Mouse (Mus musculus) intestine, embryonic 15.5 days (tissue): ENCODE measurements around the gene Slc29a3. TPM values are rescaled to one million over a fixed set of nuclear protein-coding genes. Genes with fewer than 3 reads are reported as not detected.

Experiments used
- ATAC-seq: fragments of 200-750 bp; cut with Nextera tagmentation; 2 replicates; pipeline ENCODE4 v1.8.0; 2017; ENCODE audit warnings: moderate TSS enrichment, moderate library complexity
- H3K27ac ChIP-seq: fragments of 300-500 bp; sonication (generic); 2 replicates; pipeline ENCODE4 v1.5.1; 2015; ENCODE audit warnings: mild to moderate bottlenecking, inconsistent platforms
- H3K27me3 ChIP-seq: fragments of 300-500 bp; sonication (generic); replicated peaks from 2 replicates; pipeline ENCODE4 v1.6.1; 2015; ENCODE audit warnings: inconsistent platforms
- H3K36me3 ChIP-seq: fragments of 300-500 bp; sonication (generic); 2 replicates; pipeline ENCODE4 v1.6.1; 2015; ENCODE audit warnings: inconsistent platforms
- H3K4me1 ChIP-seq: fragments of 300-500 bp; sonication (generic); replicated peaks from 2 replicates; pipeline ENCODE4 v1.6.1; 2015; ENCODE audit warnings: inconsistent platforms
- H3K4me2 ChIP-seq: fragments of 300-500 bp; sonication (generic); replicated peaks from 2 replicates; pipeline ENCODE4 v1.6.1; 2015; ENCODE audit warnings: mild to moderate bottlenecking, inconsistent platforms
- H3K4me3 ChIP-seq: fragments of 300-500 bp; sonication (generic); replicated peaks from 2 replicates; pipeline ENCODE4 v1.5.1; 2015; ENCODE audit warnings: inconsistent platforms
- H3K9ac ChIP-seq: fragments of 300-500 bp; sonication (generic); 2 replicates; pipeline ENCODE4 v1.6.1; 2015; ENCODE audit warnings: inconsistent platforms
- H3K9me3 ChIP-seq: fragments of 300-500 bp; sonication (generic); 2 replicates; pipeline ENCODE4 v1.6.1; 2016; ENCODE audit warnings: inconsistent platforms
- whole genome bisulfite sequencing: fragments of 180-500 bp; shearing (Covaris S2); methylation state at CpG from one replicate; pipeline ENCODE4 v1.1.7; 2015; 5-methylcytosine and 5-hydroxymethylcytosine counted together
- polyA plus RNA-seq: library from polyadenylated mRNA; unstranded; fragments of >200 nt; fragmentation: Nextera tagmentation; extraction: Ambion mirVana; gene quantifications from 2 replicates; pipeline ENCODE4 v1.2.1, GENCODE M21; 2015

Slc29a3 gene
- polyA plus RNA-seq, result 9.1 and 11.1 TPM in 2 replicates

DNA sequence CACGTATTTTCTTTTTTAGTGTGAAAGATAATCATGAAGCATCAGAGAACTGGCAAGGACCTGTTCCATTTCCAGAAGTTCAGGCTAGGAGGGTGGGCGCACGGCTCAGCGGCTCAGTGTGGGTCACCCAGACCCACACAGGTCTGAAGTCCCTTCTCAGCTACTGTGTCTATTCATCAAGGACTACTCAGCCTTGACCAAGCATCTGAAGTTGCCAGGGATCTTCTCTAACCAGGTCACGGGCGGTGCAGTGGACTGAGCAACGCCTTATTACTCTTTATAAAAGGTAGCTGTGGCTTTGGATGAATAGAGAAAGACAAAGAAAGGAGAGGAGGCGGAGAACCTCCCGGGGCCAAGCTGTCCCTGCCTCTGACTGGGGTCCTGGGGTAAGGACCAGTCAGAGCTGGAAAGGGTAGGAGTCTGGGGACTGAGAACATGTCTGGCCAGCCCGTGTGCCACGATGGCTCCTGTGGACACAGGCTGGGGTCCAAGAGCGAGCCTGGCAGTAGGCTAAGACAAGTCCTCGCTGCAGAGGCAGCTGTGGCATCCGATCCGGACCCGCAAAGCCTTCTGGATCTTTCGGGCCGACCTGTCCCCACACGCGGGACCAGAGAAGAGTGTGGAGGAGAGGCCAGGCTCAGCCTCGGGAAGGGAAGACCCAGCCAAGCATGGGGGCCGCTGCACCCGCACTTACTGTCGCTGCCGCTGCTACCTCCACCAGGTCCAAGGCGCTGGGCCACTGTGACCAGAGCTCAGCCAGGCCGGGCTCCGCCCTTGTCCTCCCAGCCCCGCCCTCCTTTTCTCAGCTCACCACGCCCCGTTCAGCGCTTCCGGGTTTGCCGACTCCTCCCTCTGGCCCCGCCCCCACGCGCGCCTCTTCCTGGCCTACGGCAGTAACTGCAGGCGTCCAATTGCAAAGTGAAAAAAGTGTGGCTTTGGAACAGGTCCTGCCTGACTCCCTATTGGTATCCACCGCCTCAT lies at the start of gene Slc29a3:
Gene Slc29a3, minus strand, starts transcription at position 755 of the 981 bp plus-strand sequence.
- no peaks in the 10 kb centered on the region for H3K9me3 ChIP-seq
- peak within 1 kb of the TSS; percentile 73 for H3K9ac ChIP-seq
- ATAC-seq, result peak; percentile 99

DNA sequence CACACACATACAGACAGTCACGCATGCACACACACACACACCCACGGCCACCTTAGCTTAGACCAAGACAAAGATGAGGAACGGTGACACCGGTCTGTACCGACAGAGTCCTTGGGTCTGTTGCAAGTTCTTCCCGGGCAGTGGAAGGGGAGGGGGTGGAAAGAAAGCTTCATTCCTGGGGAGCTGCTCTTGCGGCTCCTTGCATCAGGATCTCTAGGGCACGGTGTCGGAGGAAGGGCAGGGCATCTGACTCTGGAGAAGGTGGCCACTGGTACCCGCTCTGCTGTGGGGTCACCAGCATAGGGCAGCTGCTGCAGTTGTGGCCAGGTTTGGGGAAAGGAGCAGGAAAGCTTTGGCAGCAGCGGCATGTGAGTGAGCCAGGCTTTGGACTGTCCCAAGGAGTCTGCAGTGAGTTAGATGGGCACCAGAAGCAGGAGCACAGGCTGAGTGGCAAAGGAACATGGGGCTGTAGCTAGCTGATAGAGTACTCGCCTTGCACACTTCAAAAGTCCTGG lies 49.4 kb upstream of the Slc29a3 start:
- 62% methylated on average over 12 of the region's 12 CpGs for WGBS
- no peak overlapping the region for H3K9ac ChIP-seq
- no peak for ATAC-seq

More for the DNA sequence above, at the start of gene Slc29a3:
- 9% methylated on average over 41 of the region's 41 CpGs for WGBS
- Histone ChIP-seq H3K4me2 (peak within 1 kb of the TSS; percentile 87), H3K4me3 (peak within 1 kb of the TSS; percentile 58), H3K27ac (peak within 1 kb of the TSS; percentile 59), H3K36me3 (no peaks in the 10 kb centered on the region), H3K27me3 (no peaks in the 10 kb centered on the region), H3K4me1 (peaks cover 9% of the 10 kb centered on the region)

DNA sequence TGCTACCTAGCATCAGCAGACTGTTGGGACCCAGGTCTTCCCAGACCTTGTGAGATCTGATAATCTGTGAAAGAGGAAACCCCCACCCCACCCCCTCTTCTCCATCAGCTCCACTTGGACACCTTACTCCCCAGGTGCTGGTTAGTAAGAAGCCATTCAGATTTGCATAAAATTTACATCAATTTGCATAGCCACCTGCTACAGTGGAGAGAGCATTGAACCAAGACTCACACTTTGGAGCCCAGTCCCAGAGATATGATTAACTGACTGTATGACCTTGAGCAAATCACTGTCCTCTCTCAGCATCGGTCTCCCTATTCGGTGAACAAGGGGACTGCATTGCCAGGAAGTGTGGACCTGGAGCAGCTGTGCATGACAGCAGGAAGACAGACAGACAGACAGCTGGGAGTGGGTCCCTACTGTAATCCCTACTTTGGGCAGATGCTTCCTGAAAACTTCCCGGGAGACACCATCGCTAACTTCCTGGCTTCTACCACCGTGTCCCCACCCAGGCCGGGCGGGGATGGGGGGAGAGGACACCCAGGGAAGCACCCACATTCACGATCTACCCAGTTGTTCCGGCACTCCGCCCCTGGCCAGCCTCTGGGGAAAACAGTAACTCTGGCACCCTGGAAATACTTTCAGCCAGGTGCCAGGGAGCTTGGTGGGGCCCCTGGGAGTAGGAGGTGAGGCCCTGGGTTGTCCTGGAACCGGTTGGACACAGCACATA lies 48.7 kb upstream of the Slc29a3 start:
- H3K36me3 ChIP-seq, result no peaks in the 10 kb centered on the region
- H3K27me3 ChIP-seq, result no peaks in the 10 kb centered on the region; the same call in 1 of the 2 replicates
- no peak for ATAC-seq
- no peaks in the 10 kb centered on the region for H3K9me3 ChIP-seq
- H3K4me1 ChIP-seq, result peaks cover 55% of the 10 kb centered on the region
- no peak overlapping the region for H3K27ac ChIP-seq
- H3K9ac ChIP-seq, result no peak overlapping the region
- H3K4me2 ChIP-seq, result no peak overlapping the region
- WGBS, result 38% methylated on average over 11 of the region's 11 CpGs
- no peak overlapping the region for H3K4me3 ChIP-seq

More for the DNA sequence above, 49.4 kb upstream of the Slc29a3 start:
- Histone ChIP-seq H3K4me3 (no peak overlapping the region), H3K27me3 (no peaks in the 10 kb centered on the region; the same call in 1 of the 2 replicates), H3K27ac (no peak overlapping the region), H3K36me3 (no peaks in the 10 kb centered on the region), H3K4me2 (no peak overlapping the region), H3K4me1 (peaks cover 55% of the 10 kb centered on the region), H3K9me3 (no peaks in the 10 kb centered on the region)

DNA sequence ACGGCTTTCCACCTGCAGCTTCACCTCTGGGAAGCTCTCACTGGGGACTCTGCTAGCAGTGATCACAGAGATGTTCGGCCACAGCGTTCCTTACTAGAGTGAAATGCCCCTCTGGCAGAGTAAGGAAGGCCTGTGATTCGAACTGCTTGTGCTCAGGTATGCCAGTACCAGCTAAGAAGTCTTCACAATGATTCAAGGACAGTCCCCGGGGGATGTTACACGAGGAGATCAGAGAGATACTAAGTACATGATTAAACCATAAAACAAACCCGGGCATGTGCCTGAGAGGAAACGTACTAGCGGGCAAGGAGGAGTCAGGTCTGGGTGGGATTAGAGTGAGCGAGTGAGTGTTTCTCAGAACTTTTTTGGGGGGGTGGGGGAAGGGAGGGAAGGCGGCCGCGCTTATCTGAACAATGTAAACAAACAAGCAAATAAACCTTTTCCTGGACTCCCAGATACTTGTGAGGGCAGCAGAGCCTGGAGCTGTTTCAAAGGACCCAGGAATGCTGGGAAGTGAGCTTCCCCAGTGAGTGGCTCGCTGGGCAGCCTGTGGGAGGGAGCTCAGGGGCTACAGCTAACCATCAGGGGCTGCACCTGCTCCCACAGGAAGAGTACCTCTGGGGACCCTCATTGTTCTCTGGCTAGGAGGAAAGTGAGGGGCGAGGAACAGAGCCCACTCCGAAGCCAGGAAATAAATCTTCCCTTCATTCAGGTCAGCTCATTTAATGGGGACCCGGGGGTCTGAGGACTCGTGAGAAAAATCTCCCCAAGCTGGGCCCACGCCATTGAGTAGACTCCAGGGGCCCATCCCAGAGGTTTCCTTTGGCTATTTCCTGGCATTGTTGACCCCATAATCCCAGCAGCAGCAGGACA lies 47.9 kb upstream of the Slc29a3 start:
- 19% methylated on average over 19 of the region's 19 CpGs for WGBS
- Histone ChIP-seq H3K27ac (0 out of 2 replicates have a peak overlapping the region, but pooled peaks have one; percentile 3), H3K4me3 (no peak overlapping the region), H3K36me3 (no peaks in the 10 kb centered on the region), H3K9me3 (no peaks in the 10 kb centered on the region), H3K27me3 (no peaks in the 10 kb centered on the region; the same call in 1 of the 2 replicates), H3K4me1 (peaks cover 50% of the 10 kb centered on the region), H3K9ac (no peak overlapping the region), H3K4me2 (no peak overlapping the region)
- no peak for ATAC-seq

DNA sequence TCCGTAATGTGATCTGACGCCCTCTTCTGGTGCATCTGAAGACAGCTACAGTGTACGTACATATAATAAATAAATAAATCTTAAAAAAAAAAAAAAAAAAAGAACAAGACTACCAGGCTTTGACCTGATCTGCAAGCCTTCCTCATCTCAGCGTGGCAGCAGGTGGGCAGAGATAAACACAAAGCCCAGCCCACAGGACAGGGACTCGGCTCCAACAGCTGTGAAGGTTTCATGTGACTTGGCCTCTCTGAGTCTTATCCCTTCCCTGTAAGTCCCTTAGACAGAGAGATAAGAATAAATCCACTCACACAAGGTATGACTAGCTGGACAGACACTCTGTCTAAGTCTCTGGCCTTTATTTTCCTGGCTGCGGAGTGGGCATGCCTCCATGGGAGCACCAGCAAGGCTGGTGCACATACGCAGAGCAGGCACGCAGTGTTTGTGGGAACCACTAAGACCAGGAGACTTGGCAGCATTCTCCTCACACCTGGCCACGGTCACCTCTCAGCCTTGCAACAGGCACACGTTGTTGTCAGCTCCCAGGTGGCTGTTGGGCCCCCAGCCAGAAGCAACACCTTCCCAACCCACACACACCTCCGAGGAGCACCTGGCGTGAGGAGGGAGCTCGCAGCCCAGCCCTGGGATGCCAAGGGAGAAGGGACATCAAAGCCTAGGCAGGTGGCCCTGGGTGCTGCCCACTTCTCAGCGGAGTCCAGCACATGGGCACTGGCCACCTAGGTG lies 45.3 kb upstream of the Slc29a3 start:
- Histone ChIP-seq H3K9me3 (no peaks in the 10 kb centered on the region), H3K9ac (no peak overlapping the region), H3K36me3 (no peaks in the 10 kb centered on the region), H3K27ac (no peak overlapping the region), H3K4me3 (no peak overlapping the region), H3K4me2 (no peak overlapping the region), H3K27me3 (no peaks in the 10 kb centered on the region; the same call in 1 of the 2 replicates), H3K4me1 (peaks cover 61% of the 10 kb centered on the region)
- WGBS, result 75% methylated on average over 14 of the region's 14 CpGs
- no peak for ATAC-seq

DNA sequence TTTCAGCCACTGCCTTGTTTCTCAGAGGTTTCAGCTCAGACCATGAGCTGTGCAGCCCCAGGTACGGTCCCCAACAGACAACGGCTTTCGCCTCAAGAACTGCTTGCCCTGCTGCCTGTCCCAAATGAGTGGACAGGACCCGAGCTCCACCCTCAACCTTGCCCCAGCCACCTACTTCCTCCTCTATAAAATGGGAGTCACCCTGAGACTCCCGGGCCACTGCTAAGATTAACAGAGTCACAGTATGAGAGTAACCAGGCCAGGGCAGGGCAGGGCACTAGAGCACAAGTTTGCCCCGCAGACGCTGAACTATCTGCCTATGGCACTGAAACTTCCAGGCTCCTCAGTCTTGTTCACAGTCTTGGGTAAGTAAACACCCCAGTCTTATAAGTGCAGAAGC lies 43.9 kb upstream of the Slc29a3 start:
- WGBS, result 66% methylated on average over 7 of the region's 7 CpGs
- Histone ChIP-seq H3K36me3 (no peaks in the 10 kb centered on the region), H3K27me3 (no peaks in the 10 kb centered on the region; the same call in 1 of the 2 replicates), H3K4me1 (peaks cover 64% of the 10 kb centered on the region), H3K27ac (no peak overlapping the region), H3K9me3 (no peaks in the 10 kb centered on the region), H3K4me3 (no peak overlapping the region), H3K9ac (no peak overlapping the region), H3K4me2 (no peak overlapping the region)
- ATAC-seq, result no peak

DNA sequence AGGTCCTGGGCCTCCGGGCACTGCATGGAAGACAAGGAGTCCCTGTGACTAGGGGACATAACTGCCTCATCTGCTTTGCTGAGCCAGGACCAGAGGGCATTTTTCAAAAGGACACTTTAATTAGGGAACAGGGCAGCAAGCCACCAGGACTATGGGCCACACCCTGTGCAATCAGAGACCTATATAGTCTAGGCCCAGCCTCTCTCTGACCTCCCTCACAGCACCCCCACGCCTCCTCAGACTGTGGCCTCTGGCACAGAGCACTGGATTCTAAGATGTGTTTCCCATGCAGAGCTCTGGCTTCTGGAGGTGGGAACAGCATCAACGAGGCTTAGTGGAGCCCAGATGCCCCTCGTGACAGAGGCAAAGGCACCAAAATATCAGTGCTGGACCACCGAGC lies 43.4 kb upstream of the Slc29a3 start:
- Histone ChIP-seq H3K9me3 (no peaks in the 10 kb centered on the region), H3K27me3 (no peaks in the 10 kb centered on the region; the same call in 1 of the 2 replicates), H3K4me1 (peaks cover 60% of the 10 kb centered on the region), H3K9ac (no peak overlapping the region), H3K27ac (no peak overlapping the region), H3K4me3 (no peak overlapping the region), H3K4me2 (no peak overlapping the region), H3K36me3 (no peaks in the 10 kb centered on the region)
- no peak for ATAC-seq
- WGBS, result 67% methylated on average over 5 of the region's 5 CpGs

DNA sequence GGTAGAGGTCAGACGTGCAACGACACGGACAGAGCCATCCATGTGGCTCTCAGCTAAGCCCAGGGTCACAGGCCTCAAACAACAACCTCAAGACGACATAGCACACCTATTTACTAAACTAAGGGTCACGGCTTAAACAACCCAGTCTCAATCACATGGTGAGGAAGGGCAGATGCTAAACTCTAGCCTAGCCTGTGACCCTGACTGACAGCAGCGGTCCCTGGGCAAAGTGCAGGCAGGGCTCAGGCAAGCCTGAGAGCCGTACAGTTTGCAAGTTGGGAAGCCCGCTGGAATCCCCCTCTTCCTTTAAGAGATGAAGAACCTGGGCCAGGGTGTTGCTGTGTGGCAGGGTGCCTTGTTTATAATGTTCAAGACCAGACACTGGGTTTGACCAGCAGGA lies 42.2 kb upstream of the Slc29a3 start:
- peak; percentile 35; the same call in 1 of the 2 replicates for ATAC-seq
- H3K4me3 ChIP-seq, result no peak overlapping the region
- H3K4me1 ChIP-seq, result peaks cover 50% of the 10 kb centered on the region
- no peaks in the 10 kb centered on the region for H3K27me3 ChIP-seq
- H3K36me3 ChIP-seq, result no peaks in the 10 kb centered on the region
- no peaks in the 10 kb centered on the region for H3K9me3 ChIP-seq
- no peak overlapping the region for H3K9ac ChIP-seq
- WGBS, result 49% methylated on average over 8 of the region's 8 CpGs
- no peak overlapping the region for H3K27ac ChIP-seq
- no peak overlapping the region for H3K4me2 ChIP-seq

DNA sequence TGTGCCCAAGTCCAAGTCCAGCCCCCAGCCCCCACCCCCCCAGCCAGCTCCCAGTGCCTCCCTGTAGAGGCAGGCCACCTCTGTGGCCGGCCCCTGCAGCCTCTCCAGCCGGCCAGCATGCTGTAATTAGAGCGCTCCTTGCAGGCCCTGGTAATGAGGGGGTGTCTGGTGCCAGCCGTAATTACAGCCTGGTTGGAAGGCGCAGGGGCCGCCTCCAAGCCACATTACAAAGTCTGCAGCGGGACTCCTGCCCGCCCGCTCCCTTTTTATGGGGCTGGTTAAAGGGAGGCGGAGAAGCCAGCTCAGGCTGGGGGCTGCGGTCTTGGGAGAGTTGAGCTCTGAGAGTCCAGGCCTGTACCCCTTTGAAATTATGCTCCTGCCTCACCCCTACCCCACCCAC lies 41.8 kb upstream of the Slc29a3 start:
- peaks cover 47% of the 10 kb centered on the region for H3K4me1 ChIP-seq
- no peaks in the 10 kb centered on the region for H3K27me3 ChIP-seq
- no peak overlapping the region for H3K4me3 ChIP-seq
- no peaks in the 10 kb centered on the region for H3K36me3 ChIP-seq
- no peak overlapping the region for H3K9ac ChIP-seq
- 0 out of 2 replicates have a peak overlapping the region, but pooled peaks have one; percentile 1 for H3K4me2 ChIP-seq
- WGBS, result 46% methylated on average over 11 of the region's 11 CpGs
- no peaks in the 10 kb centered on the region for H3K9me3 ChIP-seq
- peak; percentile 50 for ATAC-seq
- H3K27ac ChIP-seq, result no peak overlapping the region

DNA sequence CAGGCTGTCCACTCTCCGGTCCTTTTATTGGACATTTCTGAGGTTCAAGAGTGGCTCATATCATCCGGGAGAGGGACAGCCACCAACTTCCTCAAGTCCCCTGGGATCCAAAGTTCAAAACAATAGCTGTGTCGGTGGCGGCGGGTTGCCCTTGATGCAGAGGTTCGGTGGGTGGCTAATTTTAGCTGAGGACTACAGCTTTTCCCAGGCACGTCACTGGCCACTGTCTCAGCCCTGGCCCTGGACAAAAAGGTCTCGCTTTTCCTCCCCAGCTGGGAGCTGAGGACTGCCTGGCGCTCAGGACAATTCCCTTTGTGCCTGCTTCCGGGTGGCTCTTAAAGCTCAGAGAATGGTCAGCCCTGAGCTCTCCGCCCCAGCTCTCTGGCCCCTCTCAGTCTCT lies 40.2 kb upstream of the Slc29a3 start:
- Histone ChIP-seq H3K9me3 (no peaks in the 10 kb centered on the region), H3K27me3 (no peaks in the 10 kb centered on the region), H3K27ac (no peak overlapping the region), H3K4me1 (peaks cover 37% of the 10 kb centered on the region), H3K36me3 (no peaks in the 10 kb centered on the region), H3K9ac (no peak overlapping the region), H3K4me2 (peak overlapping the region; percentile 6; the same call in 1 of the 2 replicates), H3K4me3 (no peak overlapping the region)
- WGBS, result 36% methylated on average over 11 of the region's 11 CpGs
- peak; percentile 29 for ATAC-seq

DNA sequence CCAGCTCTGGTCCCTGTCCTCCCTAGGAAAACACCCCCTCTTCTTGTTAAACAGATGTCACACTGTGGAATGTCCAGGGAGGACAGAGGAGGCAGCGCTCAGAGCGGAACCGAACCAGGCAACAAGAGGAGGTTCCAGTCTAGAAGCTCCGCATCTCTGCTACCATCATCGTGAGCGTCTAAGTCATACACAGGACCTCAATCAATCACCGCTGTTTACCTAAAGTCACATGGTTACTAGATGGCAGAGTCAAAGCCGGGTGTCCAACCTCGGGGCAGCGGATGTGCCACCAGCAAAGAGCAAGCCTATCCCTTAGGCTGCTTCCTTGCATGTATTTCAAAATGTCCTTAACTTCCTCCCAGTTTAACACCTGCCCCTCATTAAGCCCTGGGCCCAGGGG lies 39.8 kb upstream of the Slc29a3 start:
- H3K4me3 ChIP-seq, result no peak overlapping the region
- peaks cover 36% of the 10 kb centered on the region for H3K4me1 ChIP-seq
- WGBS, result 26% methylated on average over 10 of the region's 10 CpGs
- H3K27ac ChIP-seq, result 0 out of 2 replicates have a peak overlapping the region, but pooled peaks have one; percentile 17
- no peaks in the 10 kb centered on the region for H3K36me3 ChIP-seq
- no peaks in the 10 kb centered on the region for H3K9me3 ChIP-seq
- peak; percentile 10 for ATAC-seq
- H3K27me3 ChIP-seq, result no peaks in the 10 kb centered on the region
- H3K9ac ChIP-seq, result no peak overlapping the region
- 0 out of 2 replicates have a peak overlapping the region, but pooled peaks have one; percentile 6 for H3K4me2 ChIP-seq
